Mouse (Mus musculus): ENCODE measurements around the gene Hcls1. TPM values are rescaled to one million over a fixed set of nuclear protein-coding genes. Genes with fewer than 3 reads are reported as not detected.

Hcls1 gene
- total RNA-seq (2021): 10 to 100 TPM in 1 of 2 experiments, 1 to 10 TPM in 1; 10.0 to 12.4 TPM
- long read RNA-seq, experiment 1: 0 reads
- long read RNA-seq, experiment 2: 0 reads

GRCm38 (mm10) chr16:36934841-36935620 is at the start of gene Hcls1:
Hcls1 (plus strand) TSS chr16:36934983.
- peak; percentile 59 to 70 for DNase-seq

- DNase-seq: no peak
These were observed 48.9 kb upstream of the Hcls1 start for GRCm38 (mm10) chr16:36885912-36886311.

GRCm38 (mm10) chr16:36887546-36887945 is 47.2 kb upstream of the Hcls1 start:
- DNase-seq: no peak

GRCm38 (mm10) chr16:36890559-36890958 is 44.2 kb upstream of the Hcls1 start:
- DNase-seq: no peak

- DNase-seq: no peak
These were observed 43.4 kb upstream of the Hcls1 start for GRCm38 (mm10) chr16:36891415-36891814.

- no peak for DNase-seq
These were observed 41.5 kb upstream of the Hcls1 start for GRCm38 (mm10) chr16:36893317-36893716.

- DNase-seq: no peak
These were observed 38.1 kb upstream of the Hcls1 start for GRCm38 (mm10) chr16:36896712-36897111.

- DNase-seq: no peak
These were observed 31.6 kb upstream of the Hcls1 start for GRCm38 (mm10) chr16:36903156-36903555.

GRCm38 (mm10) chr16:36911909-36912308 is 22.9 kb upstream of the Hcls1 start:
- no peak for DNase-seq

GRCm38 (mm10) chr16:36912311-36912710 is 22.5 kb upstream of the Hcls1 start:
- DNase-seq: no peak

- peak in 1 of 2 experiments; percentile 18 for DNase-seq
These were observed 20.6 kb upstream of the Hcls1 start for GRCm38 (mm10) chr16:36914195-36914594.

GRCm38 (mm10) chr16:36918505-36918904 is 16.3 kb upstream of the Hcls1 start:
- DNase-seq: no peak

GRCm38 (mm10) chr16:36920410-36920809 is 14.4 kb upstream of the Hcls1 start:
- no peak for DNase-seq

- DNase-seq: no peak
These were observed 13.6 kb upstream of the Hcls1 start for GRCm38 (mm10) chr16:36921067-36921613.

GRCm38 (mm10) chr16:36921980-36922379 is 12.8 kb upstream of the Hcls1 start:
- no peak for DNase-seq

- no peak for DNase-seq
These were observed 10.5 kb upstream of the Hcls1 start for GRCm38 (mm10) chr16:36924312-36924711.

- DNase-seq: no peak
These were observed 9.4 kb upstream of the Hcls1 start for GRCm38 (mm10) chr16:36925351-36925750.

- DNase-seq: no peak
These were observed 9.0 kb upstream of the Hcls1 start for GRCm38 (mm10) chr16:36925797-36926196.

GRCm38 (mm10) chr16:36926514-36927447 is 8.0 kb upstream of the Hcls1 start:
- no peak for DNase-seq

GRCm38 (mm10) chr16:36927495-36928105 is 7.2 kb upstream of the Hcls1 start:
- DNase-seq: no peak

- no peak for DNase-seq
These were observed 6.7 kb upstream of the Hcls1 start for GRCm38 (mm10) chr16:36928106-36928500.

GRCm38 (mm10) chr16:36929216-36929615 is 5.6 kb upstream of the Hcls1 start:
- no peak for DNase-seq

All from heart, adult 18-20 months (tissue).